Mouse (Mus musculus) kidney, embryonic 16.5 days (tissue): ENCODE measurements around the gene Haus4. TPM values are rescaled to one million over a fixed set of nuclear protein-coding genes. Genes with fewer than 3 reads are reported as not detected.

Experiments used
- ATAC-seq: fragments of 200-750 bp; cut with Nextera tagmentation; 2 replicates; pipeline ENCODE4 v1.8.0; 2017; ENCODE audit warnings: moderate TSS enrichment; ENCODE audit not compliant: low FRiP score, low TSS enrichment
- H3K27ac ChIP-seq: fragments of 300-500 bp; sonication (generic); 2 replicates; pipeline ENCODE4 v1.5.1; 2014; ENCODE audit warnings: low read length
- H3K27me3 ChIP-seq: fragments of 300-500 bp; sonication (generic); 2 replicates; pipeline ENCODE4 v1.6.1; 2014; ENCODE audit warnings: low read length, control low read depth, mixed read lengths; ENCODE audit not compliant: insufficient read depth
- H3K36me3 ChIP-seq: fragments of 300-500 bp; sonication (generic); 2 replicates; pipeline ENCODE4 v1.6.1; 2014; ENCODE audit warnings: low read length, control low read depth, mixed read lengths; ENCODE audit not compliant: insufficient read depth
- H3K4me1 ChIP-seq: fragments of 300-500 bp; sonication (generic); 2 replicates; pipeline ENCODE4 v1.6.1; 2014; ENCODE audit warnings: low read length, control low read depth, mixed read lengths; ENCODE audit not compliant: insufficient read depth
- H3K4me2 ChIP-seq: fragments of 300-500 bp; sonication (generic); replicated peaks from 2 replicates; pipeline ENCODE4 v1.6.1; 2014; ENCODE audit warnings: low read depth, low read length
- H3K4me3 ChIP-seq: fragments of 300-500 bp; sonication (generic); 2 replicates; pipeline ENCODE4 v1.5.1; 2014; ENCODE audit warnings: mild to moderate bottlenecking, low read length
- H3K9ac ChIP-seq: fragments of 300-500 bp; sonication (generic); replicated peaks from 2 replicates; pipeline ENCODE4 v1.6.1; 2014; ENCODE audit warnings: low read length
- H3K9me3 ChIP-seq: fragments of 300-500 bp; sonication (generic); 2 replicates; pipeline ENCODE4 v1.6.1; 2016; ENCODE audit warnings: low read length, control low read depth
- WGBS: fragments of 180-500 bp; shearing (Covaris S2); extraction: QIAGEN DNeasy Blood & Tissue Kit; methylation state at CpG from one replicate; pipeline ENCODE4 v1.1.7; 2014; 5-methylcytosine and 5-hydroxymethylcytosine counted together
- polyA plus RNA-seq: library from polyadenylated mRNA; unstranded; fragments of >200 nt; fragmentation: Nextera tagmentation; extraction: Ambion mirVana; gene quantifications from 2 replicates; pipeline ENCODE4 v1.2.1, GENCODE M21; 2015

The Haus4 gene
- polyA plus RNA-seq, 1 experiment from 2014 or later, result 62.4 TPM

GRCm38 (mm10) chr14:54591056-54591455 is 36.6 kb upstream of the Haus4 start:
- H3K27me3 ChIP-seq, result no peaks in the 10 kb centered on the region
- H3K27ac ChIP-seq, result no peak overlapping the region
- H3K4me2 ChIP-seq, result no peak overlapping the region
- WGBS, result 91% methylated on average over 16 of the region's 16 CpGs
- no peak overlapping the region for H3K4me3 ChIP-seq
- H3K36me3 ChIP-seq, result peaks cover 16% of the 10 kb centered on the region
- ATAC-seq, result no peak
- no peaks in the 10 kb centered on the region for H3K9me3 ChIP-seq
- no peak overlapping the region for H3K9ac ChIP-seq
- H3K4me1 ChIP-seq, result peaks cover 11% of the 10 kb centered on the region

- Histone ChIP-seq H3K27ac (no peak overlapping the region), H3K9me3 (no peaks in the 10 kb centered on the region), H3K4me1 (no peaks in the 10 kb centered on the region), H3K4me3 (no peak overlapping the region), H3K9ac (no peak overlapping the region), H3K4me2 (no peak overlapping the region), H3K36me3 (peaks cover 16% of the 10 kb centered on the region), H3K27me3 (no peaks in the 10 kb centered on the region)
- no peak for ATAC-seq
- WGBS, result 37% methylated on average over 7 of the region's 7 CpGs
These were observed 29.4 kb upstream of the Haus4 start for GRCm38 (mm10) chr14:54583681-54584338.

- Histone ChIP-seq H3K27me3 (no peaks in the 10 kb centered on the region), H3K36me3 (peaks cover 16% of the 10 kb centered on the region), H3K4me1 (peaks cover 6% of the 10 kb centered on the region), H3K27ac (no peak overlapping the region), H3K9ac (no peak overlapping the region), H3K4me3 (no peak overlapping the region), H3K4me2 (no peak overlapping the region), H3K9me3 (no peaks in the 10 kb centered on the region)
- 84% methylated on average over 9 of the region's 9 CpGs for WGBS
- no peak for ATAC-seq
These were observed 28.1 kb upstream of the Haus4 start for GRCm38 (mm10) chr14:54582536-54582935.

GRCm38 (mm10) chr14:54579638-54580037 is 25.2 kb upstream of the Haus4 start:
- ATAC-seq, result no peak
- Histone ChIP-seq H3K4me1 (peaks cover 11% of the 10 kb centered on the region), H3K9me3 (no peaks in the 10 kb centered on the region), H3K4me2 (no peak overlapping the region), H3K4me3 (no peak overlapping the region), H3K27ac (no peak overlapping the region), H3K9ac (no peak overlapping the region), H3K36me3 (peaks cover 6% of the 10 kb centered on the region; the same call in 1 of the 2 replicates), H3K27me3 (no peaks in the 10 kb centered on the region)
- WGBS, result 83% methylated on average over 7 of the region's 7 CpGs

- peak overlapping the region; percentile 93 for H3K4me3 ChIP-seq
- ATAC-seq, result 0 out of 2 replicates have a peak, but pooled peaks have one; percentile 13
- H3K9ac ChIP-seq, result peak overlapping the region; percentile 98
- peak overlapping the region; percentile 81 for H3K4me2 ChIP-seq
- no peaks in the 10 kb centered on the region for H3K27me3 ChIP-seq
- H3K36me3 ChIP-seq, result 0 out of 2 replicates have a peak, but pooled peaks cover 3% of the 10 kb centered on the region
- WGBS, result 0% methylated on average over 10 of the region's 10 CpGs
- peak overlapping the region; percentile 98 for H3K27ac ChIP-seq
- H3K9me3 ChIP-seq, result no peaks in the 10 kb centered on the region
- peaks cover 26% of the 10 kb centered on the region for H3K4me1 ChIP-seq
These were observed 23.6 kb upstream of the Haus4 start for GRCm38 (mm10) chr14:54578063-54578462.

GRCm38 (mm10) chr14:54577089-54577982 is 22.9 kb upstream of the Haus4 start, which contains the start of gene Ajuba:
Gene Ajuba (minus strand): TSS chr14:54577558.
- Histone ChIP-seq H3K27ac (peak within 1 kb of the TSS; percentile 98), H3K36me3 (0 out of 2 replicates have a peak, but pooled peaks cover 4% of the 10 kb centered on the region), H3K4me2 (peak within 1 kb of the TSS; percentile 81), H3K9ac (peak within 1 kb of the TSS; percentile 98), H3K4me1 (peaks cover 34% of the 10 kb centered on the region), H3K27me3 (no peaks in the 10 kb centered on the region), H3K9me3 (no peaks in the 10 kb centered on the region), H3K4me3 (peak within 1 kb of the TSS; percentile 93)
- WGBS, result under 1% methylated on average over 66 of the region's 66 CpGs
- peak; percentile 72 for ATAC-seq

GRCm38 (mm10) chr14:54576241-54577088 is 22.0 kb upstream of the Haus4 start:
- Histone ChIP-seq H3K4me3 (peak overlapping the region; percentile 93), H3K4me1 (peaks cover 42% of the 10 kb centered on the region), H3K27me3 (no peaks in the 10 kb centered on the region), H3K9me3 (no peaks in the 10 kb centered on the region), H3K9ac (peak overlapping the region; percentile 98), H3K4me2 (peak overlapping the region; percentile 81), H3K27ac (peak overlapping the region; percentile 98), H3K36me3 (peaks cover 10% of the 10 kb centered on the region)
- WGBS, result under 1% methylated on average over 83 of the region's 84 CpGs
- peak; percentile 2; the same call in 1 of the 2 replicates for ATAC-seq

GRCm38 (mm10) chr14:54575631-54576030 is 21.2 kb upstream of the Haus4 start:
- H3K27me3 ChIP-seq, result no peaks in the 10 kb centered on the region

GRCm38 (mm10) chr14:54575031-54575430 is 20.6 kb upstream of the Haus4 start:
- Histone ChIP-seq H3K4me1 (peaks cover 43% of the 10 kb centered on the region), H3K9ac (peak overlapping the region; percentile 98), H3K9me3 (no peaks in the 10 kb centered on the region), H3K36me3 (peaks cover 22% of the 10 kb centered on the region), H3K4me2 (peak overlapping the region; percentile 81), H3K27me3 (no peaks in the 10 kb centered on the region), H3K4me3 (peak overlapping the region; percentile 93), H3K27ac (peak overlapping the region; percentile 98)
- WGBS, result 5% methylated on average over 8 of the region's 8 CpGs
- no peak for ATAC-seq

More at GRCm38 (mm10) chr14:54575631-54576030, 21.2 kb upstream of the Haus4 start:
- Histone ChIP-seq H3K27ac (peak overlapping the region; percentile 98), H3K4me3 (peak overlapping the region; percentile 93), H3K4me2 (peak overlapping the region; percentile 81), H3K9ac (peak overlapping the region; percentile 98), H3K4me1 (peaks cover 43% of the 10 kb centered on the region), H3K9me3 (no peaks in the 10 kb centered on the region), H3K36me3 (peaks cover 18% of the 10 kb centered on the region)
- WGBS, result under 1% methylated on average over 37 of the region's 39 CpGs
- ATAC-seq, result peak; percentile 21; the same call in 1 of the 2 replicates
